Mouse (Mus musculus) brain, embryonic 14.5 days (tissue): ENCODE data around the gene Eipr1.

Experiments
- CTCF ChIP-seq: fragments of 200-500 bp; IDR thresholded peaks from 2 replicates; pipeline ENCODE4 v1.5.1; 2012; ENCODE audit warnings: inconsistent platforms, mild to moderate bottlenecking, moderate library complexity, borderline replicate concordance; ENCODE audit not compliant: insufficient read depth, insufficient read length; ENCODE audit errors: extremely low read depth
- POLR2A ChIP-seq: fragments of 200-500 bp; IDR thresholded peaks from 2 replicates; pipeline ENCODE4 v1.6.1; 2012; ENCODE audit warnings: mild to moderate bottlenecking, inconsistent platforms, borderline replicate concordance; ENCODE audit not compliant: poor library complexity, insufficient read depth, insufficient read length, severe bottlenecking; ENCODE audit errors: extremely low read depth

- TF ChIP-seq CTCF (no peak), POLR2A (no peak)
Measured at GRCm38 (mm10) chr12:28795041-28795440, 43.4 kb downstream of the Eipr1 start.
